Mouse (Mus musculus) ES-Bruce4 (cell line): ENCODE data around the gene Arhgap21.

Source experiments
- CTCF ChIP-seq: IDR thresholded peaks from one replicate; pipeline ENCODE4 v1.8.1; 2011; ENCODE audit warnings: low read depth, low read length
- EP300 ChIP-seq: IDR thresholded peaks from 2 replicates; pipeline ENCODE4 v1.6.1; 2011; ENCODE audit warnings: low read depth, low read length; ENCODE audit not compliant: insufficient read depth
- POLR2A ChIP-seq: IDR thresholded peaks from one replicate; pipeline ENCODE4 v1.8.1; 2011; ENCODE audit warnings: low read length; ENCODE audit not compliant: insufficient read depth

DNA sequence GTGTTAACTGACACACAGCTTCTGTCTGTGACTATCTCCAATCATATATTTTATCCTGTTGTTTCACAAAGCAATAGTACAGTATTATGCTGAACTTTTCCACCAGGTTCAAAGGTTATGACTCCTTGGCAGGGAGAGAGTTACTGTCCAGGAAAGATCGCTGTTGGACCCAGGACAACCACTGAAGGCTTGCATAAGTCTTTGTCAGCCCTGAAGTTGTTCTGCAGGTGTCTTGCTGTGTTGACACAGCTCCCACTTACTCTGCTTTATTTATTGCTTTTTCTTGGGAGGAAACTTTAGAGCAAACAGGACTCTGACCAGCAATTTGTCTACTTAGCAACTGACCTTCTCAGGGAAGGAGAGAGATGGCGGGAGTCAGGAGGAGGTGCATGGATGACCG lies 21.4 kb upstream of the Arhgap21 start:
- TF ChIP-seq CTCF (no peak), POLR2A (no peak), EP300 (no peak)
